Mouse (Mus musculus): Measurements from ENCODE around the gene Adrm1.

DNA sequence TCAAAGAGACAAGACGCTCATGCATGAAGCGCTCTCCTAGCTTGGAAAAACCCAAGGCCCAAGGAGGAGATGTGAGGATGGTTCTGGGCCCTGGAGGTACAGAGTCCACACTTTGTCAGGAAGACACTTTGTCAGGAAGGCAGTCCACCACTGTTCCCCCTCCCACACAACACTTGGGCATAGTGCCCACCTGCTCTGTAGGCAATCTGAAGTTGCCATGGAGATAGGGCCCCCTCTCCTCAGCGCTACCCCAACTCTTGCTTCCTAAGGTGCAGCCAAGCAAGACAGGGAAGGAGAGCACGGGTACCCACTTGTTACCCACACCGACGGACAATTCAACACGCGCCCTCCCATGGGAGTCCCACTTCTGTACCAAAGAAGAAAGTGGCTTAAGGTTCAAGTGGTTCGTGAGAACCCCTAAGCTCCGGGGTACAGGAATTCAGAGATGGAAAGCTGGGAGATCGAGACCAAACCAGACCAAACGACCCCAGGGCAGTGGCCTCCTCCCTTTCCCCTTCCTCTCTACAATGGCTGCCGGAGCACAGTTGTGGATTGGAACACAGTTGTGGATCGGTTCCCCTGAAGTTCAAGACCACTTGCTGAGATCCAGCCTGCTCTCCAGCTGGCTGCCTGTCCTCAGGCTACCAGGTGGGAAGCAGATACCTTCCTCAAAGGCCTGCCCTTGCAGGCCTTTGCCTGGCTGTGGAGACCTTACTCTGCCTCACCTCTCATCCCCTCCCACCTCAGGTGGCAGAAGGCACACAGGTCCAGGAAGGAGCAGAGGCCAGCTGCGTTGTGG lies 48.1 kb downstream of the Adrm1 start:
- TF ChIP-seq CTCF (IDR thresholded peaks at IDR 0.05; ENCODE audit: control insufficient read depth, insufficient read depth, insufficient replicate concordance, low read depth, low read length) (no peak), POLR2A (IDR thresholded peaks at IDR 0.05; ENCODE audit: control insufficient read depth, low read depth, low read length) (no peak)

Measured in testis, adult 2 months (tissue).